Mouse (Mus musculus) lung, postnatal 0 days (tissue): ENCODE measurements at regions not wholly inside any gene's neighbourhood (a gene's known extent, or its start where the extent isn't known, plus 50 kb on each side); places are given as distances from the start of the nearest gene placed in this dataset.

ENCODE experiments used
- ATAC-seq: fragments of 200-750 bp; cut with Nextera tagmentation; 2 replicates; pipeline ENCODE4 v1.8.0; 2017; ENCODE audit warnings: moderate library complexity
- DNase-seq: peaks from one replicate; pipeline ENCODE4 v3.0.0-alpha.2; 2016; ENCODE audit warnings: low spot score
- H3K27ac ChIP-seq: fragments of 300-500 bp; sonication (generic); 2 replicates; pipeline ENCODE4 v1.5.1; 2014; ENCODE audit warnings: antibody characterized with exemption, mild to moderate bottlenecking, low read length, mixed read lengths
- H3K27me3 ChIP-seq: fragments of 300-500 bp; sonication (generic); replicated peaks from 2 replicates; pipeline ENCODE4 v1.6.1; 2014; ENCODE audit warnings: low read length, mixed read lengths; ENCODE audit not compliant: insufficient read depth
- H3K36me3 ChIP-seq: fragments of 300-500 bp; sonication (generic); 2 replicates; pipeline ENCODE4 v1.6.1; 2014; ENCODE audit warnings: low read length, mixed read lengths; ENCODE audit not compliant: insufficient read depth
- H3K4me1 ChIP-seq: fragments of 300-500 bp; sonication (generic); 2 replicates; pipeline ENCODE4 v1.6.1; 2014; ENCODE audit warnings: antibody characterized with exemption, low read depth, low read length, mixed read lengths; ENCODE audit not compliant: insufficient read depth
- H3K4me2 ChIP-seq: fragments of 300-500 bp; sonication (generic); replicated peaks from 2 replicates; pipeline ENCODE4 v1.6.1; 2014; ENCODE audit warnings: low read depth, mild to moderate bottlenecking, low read length, moderate library complexity, mixed read lengths
- H3K4me3 ChIP-seq: fragments of 300-500 bp; sonication (generic); 2 replicates; pipeline ENCODE4 v1.5.1; 2014; ENCODE audit warnings: low read depth, low read length
- H3K9ac ChIP-seq: fragments of 300-500 bp; sonication (generic); replicated peaks from 2 replicates; pipeline ENCODE4 v1.6.1; 2014; ENCODE audit warnings: low read depth, mild to moderate bottlenecking
- H3K9me3 ChIP-seq: fragments of 300-500 bp; sonication (generic); 2 replicates; pipeline ENCODE4 v1.6.1; 2016; ENCODE audit warnings: low read length, mixed read lengths
- CTCF ChIP-seq: IDR thresholded peaks from 2 replicates; pipeline ENCODE4 v1.5.1; 2016; ENCODE audit warnings: antibody characterized with exemption, mild to moderate bottlenecking
- EP300 ChIP-seq: IDR thresholded peaks from 2 replicates; pipeline ENCODE4 v1.6.1; 2016; ENCODE audit warnings: antibody characterized with exemption, mild to moderate bottlenecking, control low read depth
- WGBS: fragments of 180-500 bp; shearing (Covaris S2); extraction: QIAGEN DNeasy Blood & Tissue Kit; methylation state at CpG from one replicate; pipeline ENCODE4 v1.1.7; 2014; 5-methylcytosine and 5-hydroxymethylcytosine counted together

- 68% methylated on average over 6 of the region's 6 CpGs for WGBS
- Histone ChIP-seq H3K9me3 (no peaks in the 10 kb centered on the region), H3K27ac (no peak overlapping the region), H3K27me3 (no peaks in the 10 kb centered on the region), H3K4me2 (no peak overlapping the region), H3K36me3 (no peaks in the 10 kb centered on the region), H3K9ac (no peak overlapping the region), H3K4me3 (no peak overlapping the region), H3K4me1 (no peaks in the 10 kb centered on the region)
- DNase-seq (no peak), ATAC-seq (no peak)
- TF ChIP-seq CTCF (no peak), EP300 (no peak)
Measured at GRCm38 (mm10) chr13:25675208-25675607, 404.9 kb upstream of the Nrsn1 start.

- Histone ChIP-seq H3K9ac (no peak overlapping the region), H3K4me2 (no peak overlapping the region), H3K4me3 (no peak overlapping the region), H3K4me1 (no peaks in the 10 kb centered on the region), H3K36me3 (no peaks in the 10 kb centered on the region), H3K9me3 (no peaks in the 10 kb centered on the region), H3K27me3 (no peaks in the 10 kb centered on the region), H3K27ac (no peak overlapping the region)
- TF ChIP-seq EP300 (no peak), CTCF (no peak)
- 81% methylated on average over 3 of the region's 3 CpGs for WGBS
- DNase-seq (no peak), ATAC-seq (no peak)
Measured at GRCm38 (mm10) chr13:25666022-25666421, 395.7 kb upstream of the Nrsn1 start.

- TF ChIP-seq EP300: no peak
- TF ChIP-seq CTCF: no peak
- no peak overlapping the region for H3K9ac ChIP-seq
Measured at GRCm38 (mm10) chr13:25664963-25665606, 394.8 kb upstream of the Nrsn1 start.

GRCm38 (mm10) chr13:25648430-25648786, 378.1 kb upstream of the Nrsn1 start:
- no peak overlapping the region for H3K4me3 ChIP-seq
- no peaks in the 10 kb centered on the region for H3K36me3 ChIP-seq
- 91% methylated on average over 1 of the region's 1 CpGs for WGBS
- no peak overlapping the region for H3K4me2 ChIP-seq
- ATAC-seq (no peak), DNase-seq (no peak)
- no peak overlapping the region for H3K27ac ChIP-seq
- no peaks in the 10 kb centered on the region for H3K9me3 ChIP-seq
- H3K4me1 ChIP-seq: no peaks in the 10 kb centered on the region
- H3K27me3 ChIP-seq: no peaks in the 10 kb centered on the region
- H3K9ac ChIP-seq: no peak overlapping the region
- TF ChIP-seq EP300 (no peak), CTCF (no peak)

More at GRCm38 (mm10) chr13:25664963-25665606, 394.8 kb upstream of the Nrsn1 start:
- Histone ChIP-seq H3K4me2 (no peak overlapping the region), H3K9me3 (no peaks in the 10 kb centered on the region), H3K4me1 (no peaks in the 10 kb centered on the region), H3K36me3 (no peaks in the 10 kb centered on the region), H3K4me3 (no peak overlapping the region), H3K27me3 (no peaks in the 10 kb centered on the region), H3K27ac (no peak overlapping the region)
- 78% methylated on average over 2 of the region's 2 CpGs for WGBS
- DNase-seq (no peak), ATAC-seq (no peak)

GRCm38 (mm10) chr13:25647711-25648429, 377.6 kb upstream of the Nrsn1 start:
- ATAC-seq (no peak), DNase-seq (no peak)
- H3K4me2 ChIP-seq: no peak overlapping the region
- no peak overlapping the region for H3K4me3 ChIP-seq
- TF ChIP-seq EP300 (no peak), CTCF (no peak)
- no peaks in the 10 kb centered on the region for H3K27me3 ChIP-seq
- 74% methylated on average over 3 of the region's 3 CpGs for WGBS
- H3K9ac ChIP-seq: no peak overlapping the region
- H3K36me3 ChIP-seq: no peaks in the 10 kb centered on the region
- H3K9me3 ChIP-seq: no peaks in the 10 kb centered on the region
- no peaks in the 10 kb centered on the region for H3K4me1 ChIP-seq
- no peak overlapping the region for H3K27ac ChIP-seq

GRCm38 (mm10) chr13:25639522-25640291, 369.4 kb upstream of the Nrsn1 start:
- DNase-seq (peak; percentile 14), ATAC-seq (peak; percentile 38; the same call in 1 of the 2 replicates)
- 17% methylated on average over 6 of the region's 6 CpGs for WGBS
- H3K9ac ChIP-seq: no peak overlapping the region
- no peaks in the 10 kb centered on the region for H3K9me3 ChIP-seq
- no peak overlapping the region for H3K27ac ChIP-seq
- TF ChIP-seq EP300 (peak; percentile 90), CTCF (no peak)
- H3K4me2 ChIP-seq: no peak overlapping the region
- no peaks in the 10 kb centered on the region for H3K27me3 ChIP-seq
- H3K4me1 ChIP-seq: no peaks in the 10 kb centered on the region
- H3K4me3 ChIP-seq: no peak overlapping the region
- H3K36me3 ChIP-seq: no peaks in the 10 kb centered on the region
